Mouse (Mus musculus): ENCODE data around the gene Tmem178b. TPM values are rescaled to one million over a fixed set of nuclear protein-coding genes. Genes with fewer than 3 reads are reported as not detected.

The Tmem178b gene
- polyA plus RNA-seq, 1 experiment = 0.11 TPM

- WGBS = 86% methylated on average over 9 of the region's 9 CpGs
- no peaks in the 10 kb centered on the region for H3K4me1 ChIP-seq (ENCODE audit: control insufficient read depth, insufficient read depth, insufficient read length)
Measured at GRCm38 (mm10) chr6:40229985-40230384, 356.9 kb downstream of the Tmem178b start.

GRCm38 (mm10) chr6:40234066-40234465 lies 361.0 kb downstream of the Tmem178b start:
- Histone ChIP-seq H3K27ac (ENCODE audit: insufficient read depth, low read length) (no peak overlapping the region), H3K4me1 (ENCODE audit: control insufficient read depth, insufficient read depth, insufficient read length) (no peaks in the 10 kb centered on the region), H3K27me3 (ENCODE audit: control insufficient read depth, insufficient read depth, low read length) (no peaks in the 10 kb centered on the region), H3K4me3 (ENCODE audit: extremely low read depth, insufficient read depth, insufficient read length) (no peak overlapping the region), H3K36me3 (ENCODE audit: control insufficient read depth, insufficient read depth, low read length) (no peaks in the 10 kb centered on the region)
- 70% methylated on average over 5 of the region's 5 CpGs for WGBS
- DNase-seq (ENCODE audit: low read depth in 1 of 2, low spot score in 2 of 2) = no peak
- no peak for TF ChIP-seq CTCF (IDR thresholded peaks at IDR 0.05; ENCODE audit: extremely low read depth, insufficient read depth, insufficient read length, insufficient replicate concordance)
- TF ChIP-seq POLR2A (IDR thresholded peaks at IDR 0.05; ENCODE audit: low read depth, low read length) = no peak

More at GRCm38 (mm10) chr6:40229985-40230384, 356.9 kb downstream of the Tmem178b start:
- TF ChIP-seq CTCF (IDR thresholded peaks at IDR 0.05; ENCODE audit: extremely low read depth, insufficient read depth, insufficient read length, insufficient replicate concordance) (no peak), POLR2A (IDR thresholded peaks at IDR 0.05; ENCODE audit: low read depth, low read length) (no peak)
- no peak for DNase-seq (ENCODE audit: low read depth in 1 of 2, low spot score in 2 of 2)
- H3K36me3 ChIP-seq (ENCODE audit: control insufficient read depth, insufficient read depth, low read length) = no peaks in the 10 kb centered on the region
- H3K27me3 ChIP-seq (ENCODE audit: control insufficient read depth, insufficient read depth, low read length) = no peaks in the 10 kb centered on the region
- no peak overlapping the region for H3K27ac ChIP-seq (ENCODE audit: insufficient read depth, low read length)
- H3K4me3 ChIP-seq (ENCODE audit: extremely low read depth, insufficient read depth, insufficient read length) = no peak overlapping the region

- Histone ChIP-seq H3K27ac (ENCODE audit: insufficient read depth, low read length) (no peak overlapping the region), H3K36me3 (ENCODE audit: control insufficient read depth, insufficient read depth, low read length) (no peaks in the 10 kb centered on the region), H3K4me3 (ENCODE audit: extremely low read depth, insufficient read depth, insufficient read length) (no peak overlapping the region), H3K27me3 (ENCODE audit: control insufficient read depth, insufficient read depth, low read length) (no peaks in the 10 kb centered on the region), H3K4me1 (ENCODE audit: control insufficient read depth, insufficient read depth, insufficient read length) (no peaks in the 10 kb centered on the region)
- WGBS = 22% methylated on average over 10 of the region's 10 CpGs
- peak in 1 of 2 experiments; percentile 47 for DNase-seq (ENCODE audit: low read depth in 1 of 2, low spot score in 2 of 2)
- peak; percentile 63; the same call in 1 of the 2 replicates for TF ChIP-seq CTCF (IDR thresholded peaks at IDR 0.05; ENCODE audit: extremely low read depth, insufficient read depth, insufficient read length, insufficient replicate concordance)
- TF ChIP-seq POLR2A (IDR thresholded peaks at IDR 0.05; ENCODE audit: low read depth, low read length) = no peak
Measured at GRCm38 (mm10) chr6:40235793-40236470, 362.9 kb downstream of the Tmem178b start.

GRCm38 (mm10) chr6:40236841-40237765 lies 364.0 kb downstream of the Tmem178b start:
- WGBS = 69% methylated on average over 13 of the region's 13 CpGs
- peak in 1 of 2 experiments; percentile 18 for DNase-seq (ENCODE audit: low read depth in 1 of 2, low spot score in 2 of 2)
- no peak overlapping the region for H3K4me3 ChIP-seq (ENCODE audit: extremely low read depth, insufficient read depth, insufficient read length)
- no peaks in the 10 kb centered on the region for H3K36me3 ChIP-seq (ENCODE audit: control insufficient read depth, insufficient read depth, low read length)
- no peak overlapping the region for H3K27ac ChIP-seq (ENCODE audit: insufficient read depth, low read length)
- TF ChIP-seq CTCF (IDR thresholded peaks at IDR 0.05; ENCODE audit: extremely low read depth, insufficient read depth, insufficient read length, insufficient replicate concordance) (no peak), POLR2A (IDR thresholded peaks at IDR 0.05; ENCODE audit: low read depth, low read length) (no peak)
- H3K27me3 ChIP-seq (ENCODE audit: control insufficient read depth, insufficient read depth, low read length) = no peaks in the 10 kb centered on the region
- H3K4me1 ChIP-seq (ENCODE audit: control insufficient read depth, insufficient read depth, insufficient read length) = no peaks in the 10 kb centered on the region

GRCm38 (mm10) chr6:40238857-40239256 lies 365.8 kb downstream of the Tmem178b start:
- WGBS = 82% methylated on average over 3 of the region's 3 CpGs
- Histone ChIP-seq H3K27ac (ENCODE audit: insufficient read depth, low read length) (no peak overlapping the region), H3K4me3 (ENCODE audit: extremely low read depth, insufficient read depth, insufficient read length) (no peak overlapping the region), H3K36me3 (ENCODE audit: control insufficient read depth, insufficient read depth, low read length) (no peaks in the 10 kb centered on the region), H3K4me1 (ENCODE audit: control insufficient read depth, insufficient read depth, insufficient read length) (no peaks in the 10 kb centered on the region), H3K27me3 (ENCODE audit: control insufficient read depth, insufficient read depth, low read length) (no peaks in the 10 kb centered on the region)
- TF ChIP-seq CTCF (IDR thresholded peaks at IDR 0.05; ENCODE audit: extremely low read depth, insufficient read depth, insufficient read length, insufficient replicate concordance) (no peak), POLR2A (IDR thresholded peaks at IDR 0.05; ENCODE audit: low read depth, low read length) (no peak)
- no peak for DNase-seq (ENCODE audit: low read depth in 1 of 2, low spot score in 2 of 2)

GRCm38 (mm10) chr6:40240671-40241070 lies 367.6 kb downstream of the Tmem178b start:
- H3K4me1 ChIP-seq (ENCODE audit: control insufficient read depth, insufficient read depth, insufficient read length) = no peaks in the 10 kb centered on the region
- no peak overlapping the region for H3K27ac ChIP-seq (ENCODE audit: insufficient read depth, low read length)
- H3K4me3 ChIP-seq (ENCODE audit: extremely low read depth, insufficient read depth, insufficient read length) = no peak overlapping the region
- 74% methylated on average over 2 of the region's 2 CpGs for WGBS
- no peak for DNase-seq (ENCODE audit: low read depth in 1 of 2, low spot score in 2 of 2)
- H3K27me3 ChIP-seq (ENCODE audit: control insufficient read depth, insufficient read depth, low read length) = no peaks in the 10 kb centered on the region
- TF ChIP-seq CTCF (IDR thresholded peaks at IDR 0.05; ENCODE audit: extremely low read depth, insufficient read depth, insufficient read length, insufficient replicate concordance) = no peak
- no peak for TF ChIP-seq POLR2A (IDR thresholded peaks at IDR 0.05; ENCODE audit: low read depth, low read length)
- H3K36me3 ChIP-seq (ENCODE audit: control insufficient read depth, insufficient read depth, low read length) = no peaks in the 10 kb centered on the region
